Mouse (Mus musculus) olfactory bulb, adult 2 months (tissue): Measurements from ENCODE around the gene Sbno2. TPM values are rescaled to one million over a fixed set of nuclear protein-coding genes. Genes with fewer than 3 reads are reported as not detected.

Source experiments
- H3K27ac ChIP-seq: fragments of 200-500 bp; 2 replicates; pipeline ENCODE4 v1.5.1; 2012; ENCODE audit warnings: low read depth, low read length; ENCODE audit not compliant: insufficient read depth
- H3K4me1 ChIP-seq: fragments of 200-500 bp; 2 replicates; pipeline ENCODE4 v1.6.1; 2012; ENCODE audit warnings: low read length; ENCODE audit not compliant: control insufficient read depth, insufficient read depth
- H3K4me3 ChIP-seq: fragments of 200-500 bp; 2 replicates; pipeline ENCODE4 v1.5.1; 2012; ENCODE audit warnings: mild to moderate bottlenecking, low read depth, low read length, moderate library complexity; ENCODE audit not compliant: insufficient read depth
- CTCF ChIP-seq: fragments of 200-500 bp; IDR thresholded peaks from 2 replicates; pipeline ENCODE4 v1.5.1; 2012; ENCODE audit warnings: low read depth, mild to moderate bottlenecking, low read length, moderate library complexity; ENCODE audit not compliant: insufficient read depth
- POLR2A ChIP-seq: fragments of 200-500 bp; IDR thresholded peaks from 2 replicates; pipeline ENCODE4 v1.6.1; 2012; ENCODE audit warnings: mild to moderate bottlenecking, low read depth, low read length, moderate library complexity; ENCODE audit not compliant: insufficient read depth
- WGBS: fragments of 180-500 bp; shearing (Covaris S2); methylation state at CpG from one replicate; pipeline ENCODE4 v1.1.7; 2018; 5-methylcytosine and 5-hydroxymethylcytosine counted together
- polyA plus RNA-seq: library from polyadenylated mRNA; stranded (reverse); fragments of >200 nt; gene quantifications from 2 replicates; pipeline ENCODE4 v1.2.4, GENCODE M21; 2012; ENCODE audit warnings: low replicate concordance; ENCODE audit not compliant: missing spikeins, insufficient read depth, insufficient read length

Gene Sbno2
- polyA plus RNA-seq, 1 experiment, result not detected

DNA sequence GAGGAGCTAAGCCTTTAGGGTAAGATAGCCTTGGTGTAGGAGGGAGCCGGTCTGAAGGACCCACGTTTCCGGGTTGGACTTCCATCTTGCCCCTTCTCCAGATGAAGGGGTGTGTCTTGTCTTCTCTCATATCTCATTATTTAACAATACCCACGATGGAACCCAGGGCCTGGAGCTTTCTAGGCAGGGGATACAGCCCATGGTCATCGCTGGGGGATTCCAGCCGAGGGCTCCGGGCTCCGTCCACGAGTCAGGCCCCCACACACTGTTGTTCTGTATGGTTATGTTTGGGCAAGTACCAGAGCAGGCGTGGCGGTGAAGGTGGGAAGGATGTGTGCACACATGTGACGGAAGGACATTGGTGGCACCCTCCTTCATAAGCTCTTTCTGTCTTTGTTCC lies 38.8 kb upstream of the Sbno2 start:
- Histone ChIP-seq H3K4me3 (no peak overlapping the region), H3K27ac (no peak overlapping the region), H3K4me1 (peaks cover 52% of the 10 kb centered on the region)
- WGBS, result 89% methylated on average over 12 of the region's 12 CpGs
- TF ChIP-seq CTCF (no peak), POLR2A (no peak)

DNA sequence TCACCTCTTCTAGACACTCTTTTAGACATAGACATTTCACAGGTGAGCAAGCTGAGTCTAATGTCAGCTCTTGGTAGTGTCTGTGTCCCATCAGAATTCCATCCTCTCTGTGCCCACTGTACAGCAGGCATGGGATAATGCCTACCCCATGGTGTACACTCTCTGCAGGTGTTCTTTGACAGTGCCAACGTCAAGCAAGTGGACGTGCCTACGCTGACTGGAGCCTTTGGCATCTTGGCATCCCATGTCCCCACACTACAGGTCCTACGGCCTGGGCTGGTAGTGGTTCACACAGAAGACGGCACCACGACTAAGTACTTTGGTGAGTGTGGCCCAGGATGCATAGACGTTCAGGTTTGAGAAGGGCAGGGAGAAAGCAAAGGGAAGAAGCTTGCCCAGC lies 38.3 kb upstream of the Sbno2 start:
- Histone ChIP-seq H3K4me3 (no peak overlapping the region), H3K4me1 (peaks cover 55% of the 10 kb centered on the region), H3K27ac (no peak overlapping the region)
- TF ChIP-seq CTCF (no peak), POLR2A (no peak)
- WGBS, result 78% methylated on average over 7 of the region's 7 CpGs

DNA sequence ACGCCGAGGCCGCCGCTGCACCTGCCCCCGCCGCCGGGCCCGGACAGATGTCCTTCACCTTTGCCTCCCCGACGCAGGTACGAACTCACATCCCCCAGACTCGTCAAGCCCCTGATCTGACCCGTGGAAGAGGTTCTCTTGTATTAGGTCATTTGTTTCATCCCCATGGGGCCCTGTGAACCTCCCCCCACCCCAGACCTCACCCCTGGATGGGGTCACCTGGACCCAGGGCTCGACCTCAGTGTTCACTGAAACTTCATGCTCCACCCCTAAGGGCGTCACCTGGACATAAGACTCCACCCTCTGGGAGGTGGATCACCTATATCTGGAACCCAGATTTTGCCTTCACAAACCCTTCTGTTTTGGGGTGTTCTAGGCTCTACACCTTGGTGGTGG lies 37.2 kb upstream of the Sbno2 start:
- no peak for TF ChIP-seq CTCF
- TF ChIP-seq POLR2A, result no peak
- Histone ChIP-seq H3K27ac (peak overlapping the region; percentile 85), H3K4me1 (peaks cover 54% of the 10 kb centered on the region), H3K4me3 (peak overlapping the region; percentile 73)
- 1% methylated on average over 15 of the region's 15 CpGs for WGBS

DNA sequence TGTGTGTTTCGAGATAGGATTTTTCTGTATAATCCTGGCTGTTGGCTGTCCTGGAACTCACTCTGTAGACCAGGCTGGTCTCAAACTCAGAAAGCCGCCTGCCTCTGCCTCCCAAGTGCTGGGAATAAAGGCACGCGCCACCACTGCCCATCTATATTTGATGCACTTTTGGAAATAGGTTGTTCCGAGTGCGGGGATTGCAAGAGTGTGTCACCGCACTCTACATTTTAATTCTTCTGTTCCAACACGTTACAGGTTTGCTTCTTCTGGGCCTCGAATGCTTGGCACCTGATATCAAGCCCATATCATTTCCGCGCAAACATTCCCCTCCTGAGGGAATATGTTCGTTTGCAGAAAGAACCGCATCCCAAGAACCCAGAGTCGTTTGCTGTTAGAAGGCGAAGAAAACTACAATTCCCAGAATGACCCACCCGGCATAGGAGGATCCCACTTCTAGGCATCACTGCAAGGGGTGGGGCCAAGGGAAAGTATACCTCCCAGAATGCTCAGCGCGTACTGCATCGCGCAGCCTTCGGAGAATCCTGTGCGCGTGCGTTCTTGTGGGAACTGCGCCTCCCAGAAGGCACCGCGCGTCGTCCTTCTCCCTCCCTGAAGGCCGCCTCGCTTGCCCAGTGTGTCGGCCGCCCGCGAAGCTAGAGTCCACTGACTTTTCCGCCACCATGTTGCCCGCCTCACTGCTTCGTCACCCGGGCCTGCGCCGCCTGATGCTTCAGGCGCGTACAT lies 36.6 kb upstream of the Sbno2 start:
- Histone ChIP-seq H3K4me3 (peak overlapping the region; percentile 73), H3K4me1 (peaks cover 53% of the 10 kb centered on the region), H3K27ac (peak overlapping the region; percentile 99)
- TF ChIP-seq CTCF (no peak), POLR2A (peak; percentile 87)
- WGBS, result under 1% methylated on average over 43 of the region's 43 CpGs

DNA sequence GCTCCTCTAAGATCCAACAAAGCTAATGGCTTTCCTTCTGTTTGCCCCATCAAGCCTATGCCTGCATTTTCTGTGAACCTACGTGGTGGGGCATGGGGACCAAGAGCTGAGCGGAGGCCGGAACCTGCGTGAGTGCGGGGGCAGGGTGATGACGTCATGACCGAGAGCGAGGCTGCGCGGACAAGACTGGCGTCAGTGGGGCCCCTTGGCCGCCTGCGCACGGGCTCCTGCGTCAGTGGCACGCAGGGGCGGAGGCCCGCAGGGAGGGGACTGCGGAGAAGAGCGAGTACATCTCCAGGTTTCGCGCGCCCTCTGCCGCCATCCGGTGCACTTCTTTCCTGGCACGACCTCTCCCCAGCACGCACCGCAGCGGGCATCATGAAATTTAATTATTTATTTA lies 35.9 kb upstream of the Sbno2 start:
- Histone ChIP-seq H3K4me1 (peaks cover 53% of the 10 kb centered on the region), H3K27ac (peak overlapping the region; percentile 99), H3K4me3 (peak overlapping the region; percentile 38)
- peak; percentile 38; the same call in 1 of the 2 replicates for TF ChIP-seq POLR2A
- peak; percentile 56; the same call in 1 of the 2 replicates for TF ChIP-seq CTCF
- under 1% methylated on average over 29 of the region's 29 CpGs for WGBS

DNA sequence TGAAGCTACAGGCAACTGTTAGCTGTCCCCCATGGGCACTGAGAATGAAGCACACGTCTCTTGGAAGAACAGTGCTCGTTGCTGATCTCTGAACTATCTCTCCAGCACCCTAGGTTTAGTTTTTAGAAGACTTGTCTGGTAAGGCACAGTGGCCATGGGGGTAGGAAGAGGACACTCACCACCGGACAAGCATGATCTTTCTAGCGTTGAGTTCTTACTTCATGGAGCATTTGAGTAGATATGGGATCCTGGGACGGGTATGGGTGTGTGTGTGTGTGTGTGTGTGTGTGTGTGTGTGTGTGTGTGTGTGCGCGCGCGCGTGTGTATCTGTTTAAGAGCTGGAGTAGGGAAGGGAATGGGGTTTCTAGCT lies 35.3 kb upstream of the Sbno2 start, which contains the start of gene Cbarp:
TSS of gene Cbarp (minus strand) at position 170 of the 370 bp plus-strand sequence.
- TF ChIP-seq POLR2A, result no peak
- TF ChIP-seq CTCF, result no peak
- WGBS, result 80% methylated on average over 10 of the region's 10 CpGs
- H3K27ac ChIP-seq, result peak within 1 kb of the TSS; percentile 99
- H3K4me1 ChIP-seq, result peaks cover 48% of the 10 kb centered on the region
- H3K4me3 ChIP-seq, result peak within 1 kb of the TSS; percentile 38

DNA sequence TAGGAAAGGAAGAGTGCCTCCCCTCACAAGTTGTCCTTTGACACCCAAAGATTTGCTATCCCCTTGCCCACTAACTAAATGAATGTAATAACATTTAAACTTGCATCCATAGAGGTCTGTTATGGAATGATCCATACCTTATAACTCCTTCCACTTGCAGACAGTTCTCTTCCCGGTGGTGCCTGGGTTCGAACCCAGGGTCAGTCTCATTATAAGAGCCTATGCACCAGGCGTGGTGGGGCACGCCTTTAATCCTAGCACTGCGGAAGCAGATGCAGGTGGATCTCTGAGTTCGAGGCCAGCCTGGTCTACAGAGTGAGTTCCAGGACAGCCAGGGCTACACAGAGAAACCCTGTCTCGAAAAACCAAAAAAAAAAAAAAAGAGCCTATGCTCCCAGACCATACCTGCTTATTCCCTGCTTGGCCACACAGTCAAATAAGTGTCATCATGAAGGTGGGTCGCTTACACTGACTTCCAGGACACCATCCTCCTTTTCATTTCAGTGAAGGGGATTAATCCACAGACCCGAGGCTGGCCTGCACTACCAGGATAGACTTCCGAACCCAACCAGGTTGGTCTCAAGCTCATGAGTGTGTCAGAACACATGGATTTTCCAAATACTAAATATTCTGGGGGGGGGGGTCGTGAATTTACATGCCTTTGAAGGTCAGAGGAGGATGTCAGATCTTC lies 34.7 kb upstream of the Sbno2 start:
- H3K4me1 ChIP-seq, result peaks cover 43% of the 10 kb centered on the region
- 77% methylated on average over 11 of the region's 11 CpGs for WGBS
- no peak overlapping the region for H3K27ac ChIP-seq
- TF ChIP-seq POLR2A, result no peak
- TF ChIP-seq CTCF, result no peak
- no peak overlapping the region for H3K4me3 ChIP-seq

DNA sequence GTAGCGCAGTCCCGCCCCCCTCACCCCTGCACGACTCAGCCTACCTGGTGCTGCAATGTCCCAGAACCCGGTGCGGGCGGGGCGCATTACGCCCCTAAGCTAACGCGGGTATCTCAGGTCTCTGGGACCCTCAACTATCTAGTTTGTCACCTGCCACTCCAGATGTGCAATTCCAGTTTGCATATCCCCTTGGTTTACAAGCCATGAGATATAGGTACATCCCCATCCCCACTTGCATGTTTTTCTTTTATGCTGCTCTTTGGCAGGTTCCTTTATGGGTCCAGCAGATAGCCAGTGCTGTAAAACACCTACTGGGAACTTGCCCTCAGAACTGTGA lies 34.0 kb upstream of the Sbno2 start:
- Histone ChIP-seq H3K4me3 (peak overlapping the region; percentile 89), H3K27ac (peak overlapping the region; percentile 0; the same call in 1 of the 2 replicates), H3K4me1 (peaks cover 42% of the 10 kb centered on the region)
- no peak for TF ChIP-seq POLR2A
- no peak for TF ChIP-seq CTCF
- WGBS, result 2% methylated on average over 10 of the region's 10 CpGs
